Mouse (Mus musculus): Measurements from ENCODE around the gene Vdac1.
"Not testable (repeated sequence)": the region's sequence is repeated elsewhere in the genome, so short reads cannot be mapped to it uniquely, and the experiment has no call there.

The Vdac1 gene

GRCm38 (mm10) chr11:52343162-52343561 is 17.5 kb upstream of the Vdac1 start:
- DNase-seq (ENCODE audit: low read depth, low spot score) = peak; percentile 78

- no peak for DNase-seq (ENCODE audit: low read depth, low spot score)
These were observed 15.5 kb upstream of the Vdac1 start for GRCm38 (mm10) chr11:52344991-52345777.

- peak; percentile 82 for DNase-seq (ENCODE audit: low read depth, low spot score)
These were observed 14.6 kb upstream of the Vdac1 start for GRCm38 (mm10) chr11:52345939-52346634.

GRCm38 (mm10) chr11:52346635-52347005 is 14.0 kb upstream of the Vdac1 start:
- DNase-seq (ENCODE audit: low read depth, low spot score) = no peak

GRCm38 (mm10) chr11:52348156-52348555 is 12.5 kb upstream of the Vdac1 start:
- DNase-seq (ENCODE audit: low read depth, low spot score) = no peak

GRCm38 (mm10) chr11:52348724-52349123 is 11.9 kb upstream of the Vdac1 start:
- no peak for DNase-seq (ENCODE audit: low read depth, low spot score)

GRCm38 (mm10) chr11:52350924-52351323 is 9.7 kb upstream of the Vdac1 start:
- DNase-seq (ENCODE audit: low read depth, low spot score) = peak; percentile 87

GRCm38 (mm10) chr11:52352271-52352670 is 8.4 kb upstream of the Vdac1 start:
- no peak for DNase-seq (ENCODE audit: low read depth, low spot score)

- DNase-seq (ENCODE audit: low read depth, low spot score) = no peak
These were observed 6.0 kb upstream of the Vdac1 start for GRCm38 (mm10) chr11:52354644-52355043.

- DNase-seq (ENCODE audit: low read depth, low spot score) = no peak
These were observed 5.1 kb upstream of the Vdac1 start for GRCm38 (mm10) chr11:52355601-52356000.

- not testable (repeated sequence) for DNase-seq (ENCODE audit: low read depth, low spot score)
These were observed 3.6 kb upstream of the Vdac1 start for GRCm38 (mm10) chr11:52357091-52357490.

- peak; percentile 77 for DNase-seq (ENCODE audit: low read depth, low spot score)
These were observed 2.1 kb upstream of the Vdac1 start for GRCm38 (mm10) chr11:52358520-52358919.

GRCm38 (mm10) chr11:52359686-52360470 is 782 bp upstream of the Vdac1 start:
- peak; percentile 78 for DNase-seq (ENCODE audit: low read depth, low spot score)

- no peak for DNase-seq (ENCODE audit: low read depth, low spot score)
These were observed 744 bp downstream of the Vdac1 start for GRCm38 (mm10) chr11:52361287-52361921.

GRCm38 (mm10) chr11:52364376-52364775 is 3.7 kb downstream of the Vdac1 start:
- DNase-seq (ENCODE audit: low read depth, low spot score) = no peak

GRCm38 (mm10) chr11:52365143-52365542 is 4.5 kb downstream of the Vdac1 start:
- DNase-seq (ENCODE audit: low read depth, low spot score) = peak; percentile 92

- DNase-seq (ENCODE audit: low read depth, low spot score) = no peak
These were observed 5.7 kb downstream of the Vdac1 start for GRCm38 (mm10) chr11:52366358-52366757.

GRCm38 (mm10) chr11:52368176-52368985 is 7.7 kb downstream of the Vdac1 start:
- DNase-seq (ENCODE audit: low read depth, low spot score) = no peak

- DNase-seq (ENCODE audit: low read depth, low spot score) = peak; percentile 96
These were observed 8.8 kb downstream of the Vdac1 start for GRCm38 (mm10) chr11:52369252-52370134.

- no peak for DNase-seq (ENCODE audit: low read depth, low spot score)
These were observed 9.4 kb downstream of the Vdac1 start for GRCm38 (mm10) chr11:52370135-52370452.

Data from skeletal muscle tissue, adult 2 months (tissue).